Mouse (Mus musculus) embryonic fibroblast, embryonic 13.5 days (primary cell): ENCODE results near the gene Mid1.
"Not testable (repeated sequence)": the region's sequence is repeated elsewhere in the genome, so short reads cannot be mapped to it uniquely, and the experiment has no call there.

Experiments used
- CTCF ChIP-seq: IDR thresholded peaks from 2 replicates; pipeline ENCODE4 v1.5.1; 2011; ENCODE audit warnings: mild to moderate bottlenecking, control low read depth, low read length, moderate library complexity, borderline replicate concordance; ENCODE audit not compliant: insufficient read depth
- POLR2A ChIP-seq: IDR thresholded peaks from 2 replicates; pipeline ENCODE4 v1.6.1; 2011; ENCODE audit warnings: low read depth, mild to moderate bottlenecking, control low read depth, low read length, moderate library complexity

DNA sequence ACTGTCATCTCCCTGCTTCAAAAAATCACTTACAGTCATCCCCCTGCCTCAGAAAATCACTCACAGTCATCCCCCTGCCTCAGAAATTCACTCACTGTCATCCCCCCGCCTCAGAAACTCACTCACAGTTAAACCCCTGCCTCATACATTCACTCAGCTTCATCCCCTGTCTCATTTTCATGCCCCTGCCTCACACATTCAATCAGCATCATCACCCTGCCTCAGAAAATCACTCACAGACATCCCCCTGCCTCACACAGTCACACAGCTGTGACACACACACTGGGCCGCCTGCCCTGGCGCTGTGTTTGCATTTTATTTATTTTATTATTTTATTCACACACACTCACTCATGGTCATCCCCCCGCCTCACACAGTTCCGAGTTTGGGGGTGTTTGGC, 319.8 kb downstream of the Mid1 start:
- not testable (repeated sequence) for TF ChIP-seq POLR2A, CTCF
